Mouse (Mus musculus) ovary, postnatal 10 days (tissue): Measurements from ENCODE around the gene Gm32717.
"Not testable (repeated sequence)": the region's sequence is repeated elsewhere in the genome, so short reads cannot be mapped to it uniquely, and the experiment has no call there.

Experiments
- DNase-seq: peaks from one replicate; pipeline ENCODE4 v3.0.0; 2022; ENCODE audit warnings: low spot score

Gene Gm32717

DNA sequence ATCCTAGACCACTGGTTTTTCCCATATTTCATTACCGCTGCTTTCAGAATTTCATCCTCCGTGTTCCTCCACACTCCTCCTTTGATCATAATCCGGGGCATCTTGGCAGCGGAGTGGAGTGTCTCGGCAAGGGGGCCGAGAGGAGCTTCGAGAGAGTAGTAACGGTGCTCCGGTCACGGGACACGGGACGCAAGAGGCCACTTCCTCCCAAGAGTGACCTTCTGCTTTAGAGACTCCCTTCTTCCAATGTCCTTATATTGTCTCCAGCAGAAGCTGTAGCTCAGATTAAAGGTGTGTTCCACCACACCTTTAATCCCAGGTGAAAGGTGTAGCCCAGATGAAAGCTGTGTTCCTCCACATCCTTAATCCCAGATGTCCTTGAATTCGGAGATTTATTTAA, at the start of gene Gm32717:
Gene Gm32717 (minus strand): TSS at position 101 of the 400 bp plus-strand sequence.
- DNase-seq, result not testable (repeated sequence)

GRCm38 (mm10) chr10:118283016-118283415, 42.4 kb upstream of the Gm32717 start:
- not testable (repeated sequence) for DNase-seq

DNA sequence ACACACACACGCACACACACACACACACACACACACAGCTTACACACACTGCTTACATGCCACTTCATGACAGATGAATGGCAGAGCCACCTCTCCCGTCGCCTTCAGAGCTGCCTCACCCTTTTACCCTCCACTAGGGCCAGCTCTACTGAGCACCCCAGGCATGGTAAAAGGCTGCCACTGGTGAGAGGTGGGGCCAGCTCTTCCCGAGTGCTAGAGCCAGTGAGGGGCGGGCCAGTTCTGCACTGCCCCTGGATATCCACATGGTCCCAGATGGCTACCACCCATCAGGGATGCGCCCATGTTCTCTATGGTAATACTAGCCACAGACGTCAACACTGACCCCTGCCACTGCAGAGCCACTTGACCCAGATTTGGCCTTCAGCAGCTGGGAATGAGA, 42.0 kb upstream of the Gm32717 start:
- DNase-seq, result not testable (repeated sequence)

DNA sequence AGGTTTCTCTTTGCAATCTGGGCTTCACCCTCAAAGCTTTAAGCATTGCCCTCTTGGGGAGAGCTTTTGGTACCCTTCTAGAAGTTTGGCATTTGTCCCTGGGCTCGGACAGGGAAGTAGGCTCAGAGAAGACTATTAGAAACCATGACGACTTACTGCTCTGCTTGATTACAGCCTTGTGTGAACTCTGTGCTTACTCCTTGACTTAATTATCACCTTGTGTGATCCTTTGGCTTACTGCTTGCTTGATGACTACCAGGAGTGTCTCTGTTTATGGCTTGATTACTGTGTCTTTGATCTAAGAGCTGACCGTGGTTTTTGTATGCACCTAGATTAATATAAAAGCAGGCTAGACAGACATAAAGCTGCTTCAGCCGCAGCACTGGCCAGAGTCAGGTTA, 37.5 kb upstream of the Gm32717 start:
- not testable (repeated sequence) for DNase-seq

DNA sequence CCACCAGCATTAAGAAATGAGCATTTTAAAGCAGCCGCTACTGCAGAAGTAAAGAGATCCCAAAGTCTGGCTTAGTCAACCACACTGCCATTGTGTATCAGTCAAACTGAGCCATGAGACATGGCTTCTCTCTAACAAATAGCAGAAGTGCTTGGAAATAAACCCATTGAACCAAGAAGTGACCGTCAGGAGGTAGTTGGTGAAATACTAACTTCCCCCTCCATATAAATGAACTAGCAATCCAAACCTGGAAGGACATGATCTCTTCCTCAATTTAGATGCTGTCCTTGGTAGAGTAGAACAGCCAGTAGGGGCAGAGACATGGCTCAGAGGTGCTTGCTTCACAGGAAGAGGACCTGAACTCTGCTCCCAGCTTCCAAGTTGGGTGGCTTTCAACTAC, 30.8 kb upstream of the Gm32717 start:
- not testable (repeated sequence) for DNase-seq

DNA sequence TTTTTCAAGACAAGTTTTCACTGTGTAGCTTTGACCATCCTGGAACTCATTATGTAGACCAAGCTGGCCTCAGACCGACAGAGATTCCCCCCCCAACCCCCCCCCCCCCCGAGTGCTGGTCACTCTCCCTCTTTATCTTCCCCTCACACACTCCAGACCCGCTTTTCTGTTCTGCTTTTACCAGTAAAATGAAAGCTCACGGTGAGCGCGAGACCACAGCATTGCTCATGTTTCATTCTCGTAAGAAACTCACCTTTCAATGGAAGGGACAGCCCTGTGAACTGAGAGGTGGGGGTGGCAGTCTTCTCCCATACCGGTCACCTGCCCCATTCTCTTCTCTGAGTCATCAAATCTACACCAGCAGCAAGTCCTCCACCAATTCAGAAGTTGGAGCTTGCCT, 28.2 kb upstream of the Gm32717 start:
- DNase-seq, result not testable (repeated sequence)

DNA sequence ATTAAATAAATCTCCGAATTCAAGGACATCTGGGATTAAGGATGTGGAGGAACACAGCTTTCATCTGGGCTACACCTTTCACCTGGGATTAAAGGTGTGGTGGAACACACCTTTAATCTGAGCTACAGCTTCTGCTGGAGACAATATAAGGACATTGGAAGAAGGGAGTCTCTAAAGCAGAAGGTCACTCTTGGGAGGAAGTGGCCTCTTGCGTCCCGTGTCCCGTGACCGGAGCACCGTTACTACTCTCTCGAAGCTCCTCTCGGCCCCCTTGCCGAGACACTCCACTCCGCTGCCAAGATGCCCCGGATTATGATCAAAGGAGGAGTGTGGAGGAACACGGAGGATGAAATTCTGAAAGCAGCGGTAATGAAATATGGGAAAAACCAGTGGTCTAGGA, 17.8 kb upstream of the Gm32717 start, which contains the start of gene Gm32802:
Gene Gm32802 (plus strand): TSS at position 301 of the 400 bp plus-strand sequence.
- not testable (repeated sequence) for DNase-seq

- no peak for DNase-seq
These were observed 10.3 kb upstream of the Gm32717 start for GRCm38 (mm10) chr10:118250852-118251295.

DNA sequence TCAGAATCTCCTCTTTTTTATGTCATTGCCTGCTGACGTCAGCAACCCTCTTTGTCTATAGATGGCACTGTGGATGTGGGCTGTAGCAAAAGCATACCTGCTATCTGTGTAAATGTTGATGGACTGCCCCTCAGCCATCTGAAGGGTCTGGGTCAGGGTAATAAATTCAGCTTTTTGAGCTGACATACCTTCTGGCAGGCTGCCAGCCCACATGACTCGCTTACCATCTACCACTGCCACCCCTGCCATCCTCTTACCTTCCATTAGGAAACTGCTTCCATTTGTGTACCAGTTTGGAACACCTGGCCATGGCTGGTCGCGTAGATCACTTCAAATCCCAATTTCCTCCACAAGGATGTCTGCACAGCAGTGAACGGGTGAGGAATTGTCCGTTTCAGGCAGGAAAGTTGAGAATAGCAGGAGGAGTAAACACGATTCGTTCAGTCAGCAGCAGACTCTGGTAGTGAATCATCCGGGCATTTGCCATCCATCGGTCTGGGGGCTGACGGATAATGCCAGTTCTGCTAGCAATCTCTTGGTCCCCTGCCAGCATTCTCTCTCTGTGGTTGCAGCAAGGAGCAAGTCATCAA, 8.5 kb upstream of the Gm32717 start:
- DNase-seq, result not testable (repeated sequence)

DNA sequence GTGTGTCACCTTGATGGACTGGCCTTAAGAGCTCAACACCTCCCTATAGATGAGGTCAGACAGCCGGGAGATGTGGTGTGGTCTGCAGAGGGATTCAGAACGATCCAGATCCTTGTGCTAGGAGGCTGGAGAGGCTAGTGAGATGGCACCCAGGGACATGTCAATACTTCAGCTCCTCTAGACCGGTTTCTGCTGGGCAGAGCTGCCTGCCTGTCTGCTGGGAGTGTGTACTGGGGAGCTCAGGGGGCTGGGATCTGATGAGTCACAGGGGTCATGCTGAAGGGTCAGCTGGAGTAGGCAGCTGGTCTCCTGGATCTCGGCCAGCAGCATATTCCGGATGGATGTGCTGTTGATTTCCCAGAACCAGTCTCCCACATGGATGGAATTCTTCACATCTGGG, 8.0 kb downstream of the Gm32717 start:
- DNase-seq, result not testable (repeated sequence)

DNA sequence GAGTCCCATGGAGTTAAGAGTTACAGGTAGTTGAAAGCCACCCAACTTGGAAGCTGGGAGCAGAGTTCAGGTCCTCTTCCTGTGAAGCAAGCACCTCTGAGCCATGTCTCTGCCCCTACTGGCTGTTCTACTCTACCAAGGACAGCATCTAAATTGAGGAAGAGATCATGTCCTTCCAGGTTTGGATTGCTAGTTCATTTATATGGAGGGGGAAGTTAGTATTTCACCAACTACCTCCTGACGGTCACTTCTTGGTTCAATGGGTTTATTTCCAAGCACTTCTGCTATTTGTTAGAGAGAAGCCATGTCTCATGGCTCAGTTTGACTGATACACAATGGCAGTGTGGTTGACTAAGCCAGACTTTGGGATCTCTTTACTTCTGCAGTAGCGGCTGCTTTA, 13.0 kb downstream of the Gm32717 start:
- DNase-seq, result not testable (repeated sequence)

GRCm38 (mm10) chr10:118215719-118216393, 24.7 kb downstream of the Gm32717 start:
- DNase-seq, result not testable (repeated sequence)

GRCm38 (mm10) chr10:118204642-118205041, 35.9 kb downstream of the Gm32717 start, which contains the start of gene Il22:
Il22 (plus strand) TSS chr10:118204942.
- no peak for DNase-seq

- not testable (repeated sequence) for DNase-seq
These were observed 45.4 kb downstream of the Gm32717 start for GRCm38 (mm10) chr10:118195150-118195549.
